Mouse (Mus musculus) liver, postnatal 0 days (tissue): Measurements from ENCODE around the gene Gm20388.

Experiments used
- CTCF ChIP-seq: sonication (generic); IDR thresholded peaks from 2 replicates; pipeline ENCODE4 v1.5.1; 2016; ENCODE audit warnings: antibody characterized with exemption, low read depth
- EP300 ChIP-seq: IDR thresholded peaks from 2 replicates; pipeline ENCODE4 v1.6.1; 2016; ENCODE audit warnings: antibody characterized with exemption, low read depth, mild to moderate bottlenecking

- no peak for TF ChIP-seq CTCF
- no peak for TF ChIP-seq EP300
Observed at GRCm38 (mm10) chr8:120037611-120038010, 127.0 kb downstream of the Gm20388 start.
